Mouse (Mus musculus) forebrain, embryonic 12.5 days (tissue): ENCODE data around the gene Sord. TPM values are rescaled to one million over a fixed set of nuclear protein-coding genes. Genes with fewer than 3 reads are reported as not detected.

Experiments used
- ATAC-seq: fragments of 200-750 bp; cut with Nextera tagmentation; 2 replicates; pipeline ENCODE4 v1.8.0; 2017; ENCODE audit warnings: moderate TSS enrichment; ENCODE audit not compliant: low FRiP score
- H3K27ac ChIP-seq: fragments of 300-500 bp; sonication (generic); 2 replicates; pipeline ENCODE4 v1.5.1; 2016; ENCODE audit warnings: mild to moderate bottlenecking
- H3K27me3 ChIP-seq: fragments of 300-500 bp; sonication (generic); 2 replicates; pipeline ENCODE4 v1.6.1; 2016; ENCODE audit warnings: mild to moderate bottlenecking
- H3K36me3 ChIP-seq: fragments of 300-500 bp; sonication (generic); replicated peaks from 2 replicates; pipeline ENCODE4 v1.6.1; 2016; ENCODE audit warnings: mild to moderate bottlenecking
- H3K4me1 ChIP-seq: fragments of 300-500 bp; sonication (generic); 2 replicates; pipeline ENCODE4 v1.6.1; 2016
- H3K4me2 ChIP-seq: fragments of 300-500 bp; sonication (generic); 2 replicates; pipeline ENCODE4 v1.6.1; 2016; ENCODE audit warnings: mild to moderate bottlenecking, moderate library complexity
- H3K4me3 ChIP-seq: fragments of 300-500 bp; sonication (generic); replicated peaks from 2 replicates; pipeline ENCODE4 v1.5.1; 2016; ENCODE audit warnings: mild to moderate bottlenecking
- H3K9ac ChIP-seq: fragments of 300-500 bp; sonication (generic); 2 replicates; pipeline ENCODE4 v1.6.1; 2016; ENCODE audit warnings: mild to moderate bottlenecking
- H3K9me3 ChIP-seq: fragments of 300-500 bp; sonication (generic); 2 replicates; pipeline ENCODE4 v1.6.1; 2016
- WGBS: fragments of 180-500 bp; shearing (Covaris S2); methylation state at CpG from one replicate; pipeline ENCODE4 v1.1.7; 2016; 5-methylcytosine and 5-hydroxymethylcytosine counted together
- polyA plus RNA-seq: library from polyadenylated mRNA; unstranded; fragments of >200 nt; fragmentation: Nextera tagmentation; extraction: Ambion mirVana; gene quantifications from 2 replicates; pipeline ENCODE4 v1.2.1, GENCODE M21; 2016

Sord gene
- polyA plus RNA-seq, 1 experiment from 2014 or later, result 23.9 TPM

DNA sequence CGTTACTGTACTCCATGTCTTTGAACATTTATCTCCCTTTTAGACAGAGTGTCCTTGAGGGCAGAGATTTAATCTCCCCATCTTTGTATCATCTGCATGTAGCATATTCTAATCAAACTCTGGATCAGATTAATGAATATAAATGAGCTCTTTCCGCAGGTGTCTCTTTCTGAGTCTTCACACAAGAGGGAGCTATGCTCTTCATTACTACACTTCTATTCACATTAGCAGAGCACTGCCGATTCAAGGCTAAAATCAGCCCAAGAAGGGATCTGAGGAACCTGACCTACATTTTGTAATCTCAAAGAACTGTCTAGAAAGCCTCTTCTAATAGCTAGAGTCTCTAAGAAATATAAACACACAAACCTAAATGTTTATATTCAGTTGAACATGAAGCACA lies 75.1 kb downstream of the Sord start:
- Histone ChIP-seq H3K9me3 (no peaks in the 10 kb centered on the region), H3K4me3 (no peak overlapping the region), H3K27ac (no peak overlapping the region), H3K36me3 (no peaks in the 10 kb centered on the region), H3K27me3 (peaks cover 75% of the 10 kb centered on the region), H3K9ac (no peak overlapping the region), H3K4me2 (no peak overlapping the region), H3K4me1 (peaks cover 11% of the 10 kb centered on the region)
- 54% methylated on average over 3 of the region's 3 CpGs for WGBS
- ATAC-seq, result no peak

DNA sequence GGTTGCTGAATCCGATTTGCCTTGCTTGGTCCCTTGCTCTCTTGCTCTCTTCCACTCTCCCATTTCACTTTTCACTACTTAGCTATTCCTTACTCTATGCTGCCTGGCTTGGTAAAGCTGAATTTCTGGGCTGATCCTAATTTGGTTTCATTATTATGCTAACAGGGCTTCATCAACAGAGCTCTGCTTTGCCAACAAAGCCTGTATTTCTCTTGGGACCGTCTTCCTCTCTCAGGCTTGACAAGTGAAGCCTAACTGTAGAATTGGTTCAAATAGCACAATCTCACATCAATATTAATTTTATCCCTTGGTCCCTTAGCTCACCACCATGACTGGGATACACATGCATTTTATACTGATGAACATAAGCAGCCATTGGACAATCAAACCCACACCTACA lies 77.0 kb downstream of the Sord start:
- Histone ChIP-seq H3K27me3 (peaks cover 66% of the 10 kb centered on the region), H3K9ac (no peak overlapping the region), H3K4me2 (no peak overlapping the region), H3K36me3 (no peaks in the 10 kb centered on the region), H3K4me1 (peaks cover 11% of the 10 kb centered on the region), H3K9me3 (no peaks in the 10 kb centered on the region), H3K27ac (no peak overlapping the region), H3K4me3 (no peak overlapping the region)
- ATAC-seq, result no peak
- WGBS, result 39% methylated on average over 2 of the region's 2 CpGs

DNA sequence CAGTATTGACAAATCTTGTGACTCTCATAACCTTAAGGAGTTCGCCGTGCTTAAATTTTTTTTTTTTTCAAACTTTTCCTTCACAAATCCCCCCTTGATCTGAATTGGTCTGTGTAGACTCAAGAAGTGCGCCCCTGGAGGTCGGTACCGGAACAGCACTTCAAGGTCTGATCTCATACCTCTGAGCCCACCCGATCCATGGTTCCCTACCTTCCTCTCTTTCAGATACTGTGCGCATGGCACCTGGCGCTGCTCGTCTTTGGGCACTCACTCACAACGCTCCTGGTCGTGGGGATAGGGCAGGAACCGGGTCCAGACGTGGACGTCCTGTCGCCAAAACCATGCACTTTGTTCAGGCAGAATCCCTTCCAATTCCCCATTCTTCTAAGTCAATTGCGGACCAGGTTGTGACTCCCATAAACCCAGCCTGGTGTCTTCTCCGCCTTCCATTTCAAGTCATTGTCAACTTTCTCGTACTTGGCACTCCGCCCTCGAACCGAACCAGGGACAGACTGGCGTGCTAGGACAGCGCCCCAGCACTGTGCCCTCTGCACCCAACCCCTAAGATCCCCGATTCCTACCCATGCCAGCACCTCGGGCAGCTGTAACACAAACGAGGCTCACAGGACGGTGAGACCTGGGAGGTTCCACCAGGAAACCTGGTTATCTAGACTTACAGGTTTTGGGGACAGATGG lies 78.3 kb downstream of the Sord start:
- Histone ChIP-seq H3K27ac (no peak overlapping the region), H3K27me3 (peaks cover 56% of the 10 kb centered on the region), H3K4me1 (peaks cover 11% of the 10 kb centered on the region), H3K4me2 (peak overlapping the region; percentile 43), H3K36me3 (no peaks in the 10 kb centered on the region), H3K4me3 (peak overlapping the region; percentile 24), H3K9me3 (no peaks in the 10 kb centered on the region), H3K9ac (no peak overlapping the region)
- ATAC-seq, result peak; percentile 33
- 4% methylated on average over 27 of the region's 27 CpGs for WGBS

DNA sequence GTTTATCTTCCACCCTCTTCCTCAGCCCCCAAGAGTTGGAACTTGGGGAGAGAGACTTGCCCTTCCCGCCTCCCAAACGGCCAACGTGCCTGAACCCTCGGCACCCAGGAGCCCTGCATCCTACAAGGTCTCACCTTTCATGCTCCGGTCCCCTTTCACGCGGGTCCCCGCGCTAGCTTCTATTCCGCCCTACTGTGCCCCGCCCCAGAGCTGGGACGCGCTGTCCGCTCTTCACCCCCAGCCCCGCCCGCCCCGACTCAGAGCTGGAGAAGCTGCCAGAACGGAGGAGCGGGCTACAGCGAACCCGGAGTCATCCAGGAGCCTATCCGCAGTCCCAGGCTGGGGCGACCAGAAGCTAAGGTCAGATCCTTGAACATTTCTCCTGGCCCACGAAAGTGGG lies 79.0 kb downstream of the Sord start, which contains the start of gene Duoxa1:
Gene Duoxa1, minus strand, starts transcription at position 195 of the 400 bp plus-strand sequence.
- Histone ChIP-seq H3K4me2 (peak within 1 kb of the TSS; percentile 43), H3K4me3 (peak within 1 kb of the TSS; percentile 24)

More for the DNA sequence above, 79.0 kb downstream of the Sord start, which contains the start of gene Duoxa1:
- H3K36me3 ChIP-seq, result no peaks in the 10 kb centered on the region
- H3K27me3 ChIP-seq, result peaks cover 56% of the 10 kb centered on the region
- no peak within 1 kb of the TSS for H3K9ac ChIP-seq
- 3% methylated on average over 24 of the region's 24 CpGs for WGBS
- no peaks in the 10 kb centered on the region for H3K9me3 ChIP-seq
- no peak for ATAC-seq
- peaks cover 11% of the 10 kb centered on the region for H3K4me1 ChIP-seq
- no peak within 1 kb of the TSS for H3K27ac ChIP-seq

Other genes with a start within 250 kb of the Sord start
- 13.1 and 14.4 TPM in 2 replicates for gene Eif3j1, start 206.2 kb upstream of the Sord start, polyA plus RNA-seq
- 15.3 and 16.9 TPM in 2 replicates for gene Spg11, start 116.4 kb upstream of the Sord start, polyA plus RNA-seq
- 80.0 and 89.6 TPM in 2 replicates for gene B2m, start 87.1 kb upstream of the Sord start, polyA plus RNA-seq
- not detected in 2 replicates for gene Trim69, start 74.0 kb upstream of the Sord start, polyA plus RNA-seq
- gene Patl2, start 48.6 kb upstream of the Sord start, polyA plus RNA-seq, result not detected in 2 replicates
- not detected in 2 replicates for gene Terb2, start 48.5 kb upstream of the Sord start, polyA plus RNA-seq
- gene Duox2, start 63.7 kb downstream of the Sord start, polyA plus RNA-seq, result not detected in 2 replicates
- not detected in 2 replicates for gene Duoxa2, start 64.2 kb downstream of the Sord start, polyA plus RNA-seq
- gene Duoxa1, start 79.0 kb downstream of the Sord start, polyA plus RNA-seq, result 0.17 TPM in 1 of 2 replicates, not detected in the other
- gene Duox1, start 80.9 kb downstream of the Sord start, polyA plus RNA-seq, result 0.04 and 0.08 TPM in 2 replicates
- 5.1 and 6.8 TPM in 2 replicates for gene Shf, start 134.4 kb downstream of the Sord start, polyA plus RNA-seq
- gene Slc28a2, start 191.7 kb downstream of the Sord start, polyA plus RNA-seq, result not detected in 2 replicates